Mouse (Mus musculus) CH12F3 (cell line): ENCODE results near the gene Olfr1045.
"Not testable (repeated sequence)": the region's sequence is repeated elsewhere in the genome, so short reads cannot be mapped to it uniquely, and the experiment has no call there.

Experiments used
- in situ Hi-C: fragments of 300-500 bp; cut with MboI; formaldehyde crosslinking; loops from 2 replicates; pipeline ENCODE4 v1.14.3; 2020; ENCODE audit warnings: low sequenced_read_pairs

The Olfr1045 gene

GRCm38 (mm10) chr2:86202909-86203308 lies at the start of gene Olfr1045:
TSS of gene Olfr1045 (minus strand) at chr2:86203009.
- in situ Hi-C loops, result no loop called here

- in situ Hi-C loops, result no loop called here
Measured at GRCm38 (mm10) chr2:86240189-86240588, 37.4 kb upstream of the Olfr1045 start, which contains the start of gene Olfr1048. TSS of gene Olfr1048 (minus strand) at chr2:86240289.

- in situ Hi-C loops, result no loop called here
Measured at GRCm38 (mm10) chr2:86231301-86231700, 28.5 kb upstream of the Olfr1045 start, which contains the start of gene Olfr1047. TSS of gene Olfr1047 (minus strand) at chr2:86231401.

GRCm38 (mm10) chr2:86219214-86219613 lies 16.4 kb upstream of the Olfr1045 start, which contains the start of gene Olfr1046:
TSS of gene Olfr1046 (minus strand) at chr2:86219314.
- in situ Hi-C loops, result no loop called here

- in situ Hi-C loops, result no loop called here
Measured at GRCm38 (mm10) chr2:86195863-86196262, 6.9 kb downstream of the Olfr1045 start.

- in situ Hi-C loops, result no loop called here
Measured at GRCm38 (mm10) chr2:86185583-86185982, 17.2 kb downstream of the Olfr1045 start, which contains the start of gene Olfr52. TSS of gene Olfr52 (minus strand) at chr2:86185683.

GRCm38 (mm10) chr2:86179950-86180349 lies 22.9 kb downstream of the Olfr1045 start:
- in situ Hi-C loops, result no loop called here

GRCm38 (mm10) chr2:86177720-86178119 lies 25.1 kb downstream of the Olfr1045 start, which contains the start of gene Olfr1044:
TSS of gene Olfr1044 (minus strand) at chr2:86177820.
- in situ Hi-C loops, result no loop called here

GRCm38 (mm10) chr2:86175422-86175821 lies 27.4 kb downstream of the Olfr1045 start:
- in situ Hi-C loops, result not testable (repeated sequence)

- in situ Hi-C loops, result no loop called here
Measured at GRCm38 (mm10) chr2:86167422-86167821, 35.4 kb downstream of the Olfr1045 start, which contains the start of gene Olfr1043. TSS of gene Olfr1043 (minus strand) at chr2:86167522.

- in situ Hi-C loops, result no loop called here
Measured at GRCm38 (mm10) chr2:86161738-86162137, 41.1 kb downstream of the Olfr1045 start, which contains the start of gene Olfr1042. TSS of gene Olfr1042 (minus strand) at chr2:86161838.

GRCm38 (mm10) chr2:86146632-86147031 lies 56.2 kb downstream of the Olfr1045 start, which contains the start of gene Olfr1040:
TSS of gene Olfr1040 (minus strand) at chr2:86146732.
- in situ Hi-C loops, result no loop called here
